Mouse (Mus musculus) MEL (cell line): ENCODE data around the gene Sgsm2. TPM values are rescaled to one million over a fixed set of nuclear protein-coding genes. Genes with fewer than 3 reads are reported as not detected.

Experiments used
- DNase-seq: peaks from one replicate; pipeline ENCODE4 v3.0.0; 2011; ENCODE audit warnings: low read depth, low spot score
- H3K27ac ChIP-seq: 2 replicates; pipeline ENCODE4 v1.5.1; 2012; ENCODE audit warnings: low read depth, mild to moderate bottlenecking, control low read depth, low read length, moderate library complexity; ENCODE audit not compliant: control insufficient read depth
- H3K27me3 ChIP-seq, 2 experiments: fragments of 150-350 bp in 1 of 2; sonication (generic) in 1 of 2; 2 replicates each; pipeline ENCODE4 v1.6.1; 2012; ENCODE audit warnings: low read length in 2 of 2, mild to moderate bottlenecking in 2 of 2, improper control_type of control experiment in 1 of 2, moderate library complexity in 1 of 2; ENCODE audit not compliant: insufficient read depth in 2 of 2, control insufficient read depth in 1 of 2
- H3K36me3 ChIP-seq, 2 experiments: 2 replicates each; pipeline ENCODE4 v1.6.1; 2012 to 2014; ENCODE audit warnings: low read length in 2 of 2, improper control_type of control experiment in 1 of 2, inconsistent platforms in 1 of 2, mild to moderate bottlenecking in 1 of 2; ENCODE audit not compliant: insufficient read depth in 2 of 2, control insufficient read depth in 1 of 2
- H3K4me1 ChIP-seq, 2 experiments: fragments of 150-350 bp in 1 of 2; sonication (generic) in 1 of 2; 2 replicates each; pipeline ENCODE4 v1.6.1; 2012; ENCODE audit warnings: low read length in 2 of 2, improper control_type of control experiment in 1 of 2, mild to moderate bottlenecking in 1 of 2; ENCODE audit not compliant: insufficient read depth in 2 of 2, control insufficient read depth in 1 of 2
- H3K4me3 ChIP-seq, 2 experiments: fragments of 150-350 bp in 1 of 2; sonication (generic) in 1 of 2; 2 replicates each; pipeline ENCODE4 v1.5.1; 2012; ENCODE audit warnings: low read depth in 2 of 2, low read length in 2 of 2, mild to moderate bottlenecking in 2 of 2, moderate library complexity in 2 of 2, control low read depth in 1 of 2, improper control_type of control experiment in 1 of 2; ENCODE audit not compliant: control insufficient read depth in 1 of 2, insufficient read depth in 1 of 2
- H3K79me2 ChIP-seq: 2 replicates; pipeline ENCODE4 v1.6.1; 2012; ENCODE audit warnings: mild to moderate bottlenecking, low read length, moderate library complexity; ENCODE audit not compliant: control insufficient read depth, poor library complexity, insufficient read depth
- H3K9ac ChIP-seq: 2 replicates; pipeline ENCODE4 v1.6.1; 2012; ENCODE audit warnings: low read depth, mild to moderate bottlenecking, control low read depth, low read length, moderate library complexity; ENCODE audit not compliant: control insufficient read depth, poor library complexity, severe bottlenecking
- H3K9me3 ChIP-seq: fragments of 150-350 bp; sonication (generic); replicated peaks from 2 replicates; pipeline ENCODE4 v1.6.1; 2012; ENCODE audit warnings: mild to moderate bottlenecking, low read length, improper control_type of control experiment, moderate library complexity; ENCODE audit not compliant: insufficient read depth
- BHLHE40 ChIP-seq: IDR thresholded peaks from 2 replicates; pipeline ENCODE4 v1.6.1; 2012; ENCODE audit warnings: low read depth, mild to moderate bottlenecking, inconsistent platforms, low read length, improper control_type of control experiment, borderline replicate concordance
- CHD1 ChIP-seq: IDR thresholded peaks from 2 replicates; pipeline ENCODE4 v1.6.1; 2012; ENCODE audit warnings: low read depth, mild to moderate bottlenecking, inconsistent platforms, low read length, improper control_type of control experiment
- E2F4 ChIP-seq: IDR thresholded peaks from 2 replicates; pipeline ENCODE4 v1.6.1; 2011; ENCODE audit warnings: low read depth, low read length, improper control_type of control experiment, borderline replicate concordance
- ELF1 ChIP-seq: IDR thresholded peaks from 2 replicates; pipeline ENCODE4 v1.6.1; 2014; ENCODE audit warnings: low read depth, mild to moderate bottlenecking, inconsistent platforms, low read length, improper control_type of control experiment, moderate library complexity
- EP300 ChIP-seq, 2 experiments: IDR thresholded peaks; 2 replicates each; pipeline ENCODE4 v1.6.1; 2011; ENCODE audit warnings: improper control_type of control experiment in 2 of 2, low read length in 2 of 2, low read depth in 1 of 2, mild to moderate bottlenecking in 1 of 2
- ETS1 ChIP-seq: IDR thresholded peaks from 2 replicates; pipeline ENCODE4 v1.6.1; 2012; ENCODE audit warnings: low read depth, mild to moderate bottlenecking, inconsistent platforms, low read length, improper control_type of control experiment, moderate library complexity
- GATA1 ChIP-seq: IDR thresholded peaks from 2 replicates; pipeline ENCODE4 v1.6.1; 2011; ENCODE audit warnings: low read depth, low read length, improper control_type of control experiment
- HCFC1 ChIP-seq: IDR thresholded peaks from 2 replicates; pipeline ENCODE4 v1.6.1; 2012; ENCODE audit warnings: low read depth, mild to moderate bottlenecking, inconsistent platforms, low read length, improper control_type of control experiment, moderate library complexity
- KAT2A ChIP-seq: conservative IDR thresholded peaks from 2 replicates; pipeline ENCODE4 v1.6.1; 2012; ENCODE audit warnings: low read depth, low read length, improper control_type of control experiment, inconsistent platforms
- MAFK ChIP-seq: IDR thresholded peaks from 2 replicates; pipeline ENCODE4 v1.6.1; 2011; ENCODE audit warnings: low read depth, mild to moderate bottlenecking, low read length, improper control_type of control experiment, borderline replicate concordance
- MAX ChIP-seq: IDR thresholded peaks from 2 replicates; pipeline ENCODE4 v1.6.1; 2011; ENCODE audit warnings: low read length, improper control_type of control experiment
- MEF2A ChIP-seq: IDR thresholded peaks from 2 replicates; pipeline ENCODE4 v1.6.1; 2014; ENCODE audit warnings: low read depth, mild to moderate bottlenecking, inconsistent platforms, low read length, improper control_type of control experiment; ENCODE audit not compliant: poor library complexity, insufficient replicate concordance, severe bottlenecking; ENCODE audit errors: extremely low read depth
- MYC ChIP-seq: IDR thresholded peaks from 2 replicates; pipeline ENCODE4 v1.6.1; 2011; ENCODE audit warnings: low read depth, mild to moderate bottlenecking, low read length, improper control_type of control experiment, moderate library complexity
- NELFE ChIP-seq: IDR thresholded peaks from 2 replicates; pipeline ENCODE4 v1.6.1; 2011; ENCODE audit warnings: low read depth, low read length, improper control_type of control experiment
- NRF1 ChIP-seq: IDR thresholded peaks from 2 replicates; pipeline ENCODE4 v1.6.1; 2014; ENCODE audit warnings: low read depth, mild to moderate bottlenecking, inconsistent platforms, low read length, improper control_type of control experiment, moderate library complexity; ENCODE audit not compliant: poor library complexity, insufficient read depth, severe bottlenecking
- POLR2A ChIP-seq, 2 experiments: IDR thresholded peaks; 2 replicates each; pipeline ENCODE4 v1.6.1; 2011 to 2012; ENCODE audit warnings: low read length in 2 of 2, mild to moderate bottlenecking in 2 of 2, control low read depth in 1 of 2, improper control_type of control experiment in 1 of 2, low read depth in 1 of 2, moderate library complexity in 1 of 2; ENCODE audit not compliant: control insufficient read depth in 1 of 2, insufficient read depth in 1 of 2, poor library complexity in 1 of 2
- POLR2AphosphoS2 ChIP-seq: IDR thresholded peaks from 2 replicates; pipeline ENCODE4 v1.6.1; 2011; ENCODE audit warnings: low read length, improper control_type of control experiment
- POLR2AphosphoS5 ChIP-seq: IDR thresholded peaks from 2 replicates; pipeline ENCODE4 v1.6.1; 2012; ENCODE audit warnings: low read depth, borderline replicate concordance, mild to moderate bottlenecking, inconsistent platforms, low read length, moderate library complexity, mixed read lengths
- RCOR1 ChIP-seq: IDR thresholded peaks from 2 replicates; pipeline ENCODE4 v1.6.1; 2012; ENCODE audit warnings: low read depth, mild to moderate bottlenecking, inconsistent platforms, low read length, improper control_type of control experiment
- SMC3 ChIP-seq: IDR thresholded peaks from 2 replicates; pipeline ENCODE4 v1.6.1; 2011; ENCODE audit warnings: low read depth, low read length, improper control_type of control experiment
- TBP ChIP-seq: IDR thresholded peaks from 2 replicates; pipeline ENCODE4 v1.8.0; 2011; ENCODE audit warnings: low read depth, low read length, improper control_type of control experiment
- TCF12 ChIP-seq: IDR thresholded peaks from 2 replicates; pipeline ENCODE4 v1.6.1; 2014; ENCODE audit warnings: low read depth, mild to moderate bottlenecking, inconsistent platforms, low read length, improper control_type of control experiment, moderate library complexity
- UBTF ChIP-seq: IDR thresholded peaks from 2 replicates; pipeline ENCODE4 v1.6.1; 2012; ENCODE audit warnings: low read depth, mild to moderate bottlenecking, inconsistent platforms, low read length, improper control_type of control experiment, moderate library complexity, borderline replicate concordance; ENCODE audit not compliant: insufficient read depth
- USF1 ChIP-seq: IDR thresholded peaks from 2 replicates; pipeline ENCODE4 v1.6.1; 2014; ENCODE audit warnings: low read depth, mild to moderate bottlenecking, inconsistent platforms, low read length, improper control_type of control experiment, moderate library complexity
- ZC3H11A ChIP-seq: IDR thresholded peaks from 2 replicates; pipeline ENCODE4 v1.6.1; 2012; ENCODE audit warnings: low read depth, mild to moderate bottlenecking, inconsistent platforms, low read length, improper control_type of control experiment
- ZMIZ1 ChIP-seq: IDR thresholded peaks from 2 replicates; pipeline ENCODE4 v1.6.1; 2012; ENCODE audit warnings: low read depth, mild to moderate bottlenecking, inconsistent platforms, low read length, improper control_type of control experiment, moderate library complexity
- ZNF384 ChIP-seq: IDR thresholded peaks from 2 replicates; pipeline ENCODE4 v1.6.1; 2012; ENCODE audit warnings: low read depth, mild to moderate bottlenecking, inconsistent platforms, low read length, improper control_type of control experiment
- polyA plus RNA-seq, 2 experiments: library from polyadenylated mRNA; stranded (reverse) in 1 of 2; unstranded in 1 of 2; fragments of >175 nt in 1 of 2; fragments of >200 nt in 1 of 2; gene quantifications; 2 replicates each; pipeline versions ENCODE4 v1.2.1 to v1.2.4; 2012; ENCODE audit warnings: low replicate concordance in 2 of 2, low read depth in 1 of 2; ENCODE audit not compliant: insufficient read length in 2 of 2, insufficient read depth in 1 of 2, missing spikeins in 1 of 2
- total RNA-seq: library from RNA; depleted of rRNA; stranded (reverse); fragments of 300-350 nt; gene quantifications from 2 replicates; pipeline ENCODE4 v1.2.3, GENCODE M21; 2012

Sgsm2 gene
- total and polyA plus RNA-seq, 3 experiments = 7.2 to 15.1 TPM; not detected in 1

GRCm38 (mm10) chr11:74838971-74839370 lies 57.9 kb downstream of the Sgsm2 start:
- TF ChIP-seq POLR2AphosphoS5 = no peak
- peak in 1 of 2 experiments; percentile 27; a peak in 2 of 4 replicates for TF ChIP-seq POLR2A (IDR thresholded peaks at IDR 0.05; ENCODE audit: control insufficient read depth in 1 of 2, insufficient read depth in 1 of 2, low read depth in 1 of 2, low read length in 2 of 2, poor library complexity in 1 of 2)
- peak; percentile 48; the same call in 1 of the 2 replicates for TF ChIP-seq TCF12
- TF ChIP-seq POLR2AphosphoS2 = peak; percentile 17; the same call in 1 of the 2 replicates
- no peak; the same call in 1 of the 2 replicates for TF ChIP-seq MYC
- TF ChIP-seq ETS1 = peak; percentile 21; the same call in 1 of the 2 replicates
- peak; percentile 20; the same call in 1 of the 2 replicates for TF ChIP-seq HCFC1
- peak; percentile 35; the same call in 1 of the 2 replicates for TF ChIP-seq MEF2A
- TF ChIP-seq USF1 = 0 out of 2 replicates have a peak, but pooled peaks have one; percentile 34
- TF ChIP-seq MAFK = no peak
- TF ChIP-seq ZMIZ1 = no peak; the same call in 1 of the 2 replicates
- peak; percentile 85 for TF ChIP-seq ELF1
- no peak for TF ChIP-seq ZC3H11A
- TF ChIP-seq RCOR1 = no peak
- TF ChIP-seq BHLHE40 = no peak
- no peak for TF ChIP-seq KAT2A
- TF ChIP-seq TBP = peak; percentile 65
- TF ChIP-seq SMC3 = no peak
- TF ChIP-seq UBTF = no peak
- TF ChIP-seq, all 39 proteins: peak for 9
- Histone ChIP-seq H3K4me1 (peaks cover 6 to 18% of the 10 kb centered on the region in 2 experiments; a peak in 3 of 4 replicates), H3K36me3 (peaks cover 0 to 12% of the 10 kb centered on the region in 2 experiments; a peak in 2 of 4 replicates), H3K9ac (peak overlapping the region; percentile 93), H3K27me3 (no peaks in the 10 kb centered on the region), H3K4me3 (peak overlapping the region; percentile 47 to 74), H3K9me3 (no peaks in the 10 kb centered on the region), H3K27ac (peak overlapping the region; percentile 99), H3K79me2 (peaks cover 36% of the 10 kb centered on the region)
- peak; percentile 96 for DNase-seq

- DNase-seq = peak; percentile 99
- TF ChIP-seq HCFC1 = peak; percentile 70
- TF ChIP-seq EP300 (IDR thresholded peaks at IDR 0.05; ENCODE audit: low read depth in 1 of 2, low read length in 2 of 2) = peak in 1 of 2 experiments; percentile 51; a peak in 1 of 4 replicates
- no peak; the same call in 1 of the 2 replicates for TF ChIP-seq KAT2A
- peak; percentile 23 for TF ChIP-seq POLR2AphosphoS2
- TF ChIP-seq E2F4 = no peak
- peak; percentile 38; the same call in 1 of the 2 replicates for TF ChIP-seq BHLHE40
- 0 out of 2 replicates have a peak, but pooled peaks have one; percentile 12 for TF ChIP-seq GATA1
- no peak for TF ChIP-seq UBTF
- peak; percentile 67; the same call in 1 of the 2 replicates for TF ChIP-seq ELF1
- no peak for TF ChIP-seq CHD1
- TF ChIP-seq POLR2A (IDR thresholded peaks at IDR 0.05; ENCODE audit: control insufficient read depth in 1 of 2, insufficient read depth in 1 of 2, low read depth in 1 of 2, low read length in 2 of 2, poor library complexity in 1 of 2) = peak; percentile 31 to 78; a peak in 2 of 4 replicates
- peak; percentile 67 for TF ChIP-seq NRF1
- peak; percentile 86 for TF ChIP-seq MAX
- peak; percentile 84 for TF ChIP-seq MYC
- peak; percentile 76 for TF ChIP-seq NELFE
- TF ChIP-seq POLR2AphosphoS5 = no peak
- peak; percentile 70 for TF ChIP-seq USF1
- no peak for TF ChIP-seq RCOR1
- peak; percentile 68 for TF ChIP-seq ETS1
- TF ChIP-seq ZNF384 = no peak
Measured at GRCm38 (mm10) chr11:74838441-74838840, 58.4 kb downstream of the Sgsm2 start.

More at GRCm38 (mm10) chr11:74838441-74838840, 58.4 kb downstream of the Sgsm2 start:
- Histone ChIP-seq H3K4me3 (peak overlapping the region; percentile 47 to 74), H3K27me3 (no peaks in the 10 kb centered on the region), H3K36me3 (peaks cover 0 to 15% of the 10 kb centered on the region in 2 experiments; a peak in 2 of 4 replicates), H3K79me2 (peaks cover 42% of the 10 kb centered on the region), H3K27ac (peak overlapping the region; percentile 99), H3K9ac (peak overlapping the region; percentile 93), H3K4me1 (peaks cover 6 to 22% of the 10 kb centered on the region in 2 experiments; a peak in 3 of 4 replicates), H3K9me3 (no peaks in the 10 kb centered on the region)
